Mouse (Mus musculus): ENCODE data around the gene Bcl11a. TPM values are rescaled to one million over a fixed set of nuclear protein-coding genes. Genes with fewer than 3 reads are reported as not detected.

The Bcl11a gene
- polyA plus RNA-seq, 1 experiment, result not detected

- Histone ChIP-seq H3K36me3 (ENCODE audit: control insufficient read depth, insufficient read depth) (no peaks in the 10 kb centered on the region), H3K79me2 (ENCODE audit: control insufficient read depth, insufficient read depth) (no peaks in the 10 kb centered on the region), H3K4me3 (no peak overlapping the region), H3K27me3 (ENCODE audit: control insufficient read depth, insufficient read depth, insufficient read length) (no peaks in the 10 kb centered on the region), H3ac (ENCODE audit: control insufficient read depth, insufficient read length) (no peak overlapping the region), H3K4me2 (ENCODE audit: low read depth) (no peak overlapping the region)
- no peak for TF ChIP-seq MYOG (IDR thresholded peaks at IDR 0.05; ENCODE audit: control insufficient read depth in 1 of 3, insufficient read depth in 1 of 3, insufficient read length in 2 of 3, low read depth in 2 of 3)
- no peak for TF ChIP-seq CEBPB (IDR thresholded peaks at IDR 0.05; ENCODE audit: insufficient read depth, poor library complexity, severe bottlenecking)
- TF ChIP-seq USF1 (IDR thresholded peaks at IDR 0.05; ENCODE audit: low read depth), result no peak
- TF ChIP-seq SRF (IDR thresholded peaks at IDR 0.05; ENCODE audit: control insufficient read depth, insufficient read length, low read depth), result no peak
- no peak for TF ChIP-seq MAX (IDR thresholded peaks at IDR 0.05; ENCODE audit: low read depth)
- TF ChIP-seq POLR2AphosphoS2 (IDR thresholded peaks at IDR 0.05; ENCODE audit: insufficient read length, low read depth), result no peak
- TF ChIP-seq REST (IDR thresholded peaks at IDR 0.05; ENCODE audit: insufficient read depth, insufficient read length), result no peak
- no peak for TF ChIP-seq TCF3 (IDR thresholded peaks at IDR 0.05; ENCODE audit: insufficient read length, low read depth)
- TF ChIP-seq POLR2A (IDR thresholded peaks at IDR 0.05; ENCODE audit: insufficient read length, low read depth), result no peak
- no peak for TF ChIP-seq MYOD1 (IDR thresholded peaks at IDR 0.05; ENCODE audit: control insufficient read depth in 1 of 3, insufficient read length in 2 of 3, low read depth in 2 of 3)
- TF ChIP-seq E2F4 (IDR thresholded peaks at IDR 0.05; ENCODE audit: insufficient read depth), result no peak
- no peak for TF ChIP-seq TCF12 (IDR thresholded peaks at IDR 0.05; ENCODE audit: insufficient read depth, poor library complexity, severe bottlenecking)
These were observed 25.0 kb upstream of the Bcl11a start for GRCm38 (mm10) chr11:24052882-24053281.

- no peak for TF ChIP-seq USF1 (IDR thresholded peaks at IDR 0.05; ENCODE audit: low read depth)
- no peak for TF ChIP-seq CEBPB (IDR thresholded peaks at IDR 0.05; ENCODE audit: insufficient read depth, poor library complexity, severe bottlenecking)
- no peak for TF ChIP-seq MYOD1 (IDR thresholded peaks at IDR 0.05; ENCODE audit: control insufficient read depth in 1 of 3, insufficient read length in 2 of 3, low read depth in 2 of 3)
- no peak for TF ChIP-seq TCF12 (IDR thresholded peaks at IDR 0.05; ENCODE audit: insufficient read depth, poor library complexity, severe bottlenecking)
- TF ChIP-seq MAX (IDR thresholded peaks at IDR 0.05; ENCODE audit: low read depth), result no peak
- TF ChIP-seq POLR2A (IDR thresholded peaks at IDR 0.05; ENCODE audit: insufficient read length, low read depth), result no peak
- TF ChIP-seq SRF (IDR thresholded peaks at IDR 0.05; ENCODE audit: control insufficient read depth, insufficient read length, low read depth), result no peak
- no peak for TF ChIP-seq TCF3 (IDR thresholded peaks at IDR 0.05; ENCODE audit: insufficient read length, low read depth)
- TF ChIP-seq POLR2AphosphoS2 (IDR thresholded peaks at IDR 0.05; ENCODE audit: insufficient read length, low read depth), result no peak
- no peak for TF ChIP-seq REST (IDR thresholded peaks at IDR 0.05; ENCODE audit: insufficient read depth, insufficient read length)
- no peak for TF ChIP-seq E2F4 (IDR thresholded peaks at IDR 0.05; ENCODE audit: insufficient read depth)
- TF ChIP-seq MYOG (IDR thresholded peaks at IDR 0.05; ENCODE audit: control insufficient read depth in 1 of 3, insufficient read depth in 1 of 3, insufficient read length in 2 of 3, low read depth in 2 of 3), result no peak
- H3K4me2 ChIP-seq (ENCODE audit: low read depth), result no peak overlapping the region
- H3K27me3 ChIP-seq (ENCODE audit: control insufficient read depth, insufficient read depth, insufficient read length), result peaks cover 7% of the 10 kb centered on the region
- H3ac ChIP-seq (ENCODE audit: control insufficient read depth, insufficient read length), result no peak overlapping the region
- H3K36me3 ChIP-seq (ENCODE audit: control insufficient read depth, insufficient read depth), result no peaks in the 10 kb centered on the region
- no peak overlapping the region for H3K4me3 ChIP-seq
- H3K79me2 ChIP-seq (ENCODE audit: control insufficient read depth, insufficient read depth), result no peaks in the 10 kb centered on the region
These were observed 18.7 kb upstream of the Bcl11a start for GRCm38 (mm10) chr11:24059137-24059536.

- no peak overlapping the region for H3ac ChIP-seq (ENCODE audit: control insufficient read depth, insufficient read length)
- peaks cover 7% of the 10 kb centered on the region for H3K27me3 ChIP-seq (ENCODE audit: control insufficient read depth, insufficient read depth, insufficient read length)
- H3K79me2 ChIP-seq (ENCODE audit: control insufficient read depth, insufficient read depth), result no peaks in the 10 kb centered on the region
- H3K4me2 ChIP-seq (ENCODE audit: low read depth), result no peak overlapping the region
- no peak for TF ChIP-seq POLR2A (IDR thresholded peaks at IDR 0.05; ENCODE audit: insufficient read length, low read depth)
- no peak for TF ChIP-seq USF1 (IDR thresholded peaks at IDR 0.05; ENCODE audit: low read depth)
- no peak for TF ChIP-seq POLR2AphosphoS2 (IDR thresholded peaks at IDR 0.05; ENCODE audit: insufficient read length, low read depth)
- no peak for TF ChIP-seq MYOG (IDR thresholded peaks at IDR 0.05; ENCODE audit: control insufficient read depth in 1 of 3, insufficient read depth in 1 of 3, insufficient read length in 2 of 3, low read depth in 2 of 3)
- no peak for TF ChIP-seq MYOD1 (IDR thresholded peaks at IDR 0.05; ENCODE audit: control insufficient read depth in 1 of 3, insufficient read length in 2 of 3, low read depth in 2 of 3)
- no peak for TF ChIP-seq TCF12 (IDR thresholded peaks at IDR 0.05; ENCODE audit: insufficient read depth, poor library complexity, severe bottlenecking)
- no peak for TF ChIP-seq SRF (IDR thresholded peaks at IDR 0.05; ENCODE audit: control insufficient read depth, insufficient read length, low read depth)
- no peak for TF ChIP-seq REST (IDR thresholded peaks at IDR 0.05; ENCODE audit: insufficient read depth, insufficient read length)
- TF ChIP-seq TCF3 (IDR thresholded peaks at IDR 0.05; ENCODE audit: insufficient read length, low read depth), result no peak
- H3K4me3 ChIP-seq, result no peak overlapping the region
- H3K36me3 ChIP-seq (ENCODE audit: control insufficient read depth, insufficient read depth), result no peaks in the 10 kb centered on the region
These were observed 17.4 kb upstream of the Bcl11a start for GRCm38 (mm10) chr11:24060428-24060827.

GRCm38 (mm10) chr11:24061819-24062218 is 16.0 kb upstream of the Bcl11a start:
- Histone ChIP-seq H3ac (ENCODE audit: control insufficient read depth, insufficient read length) (no peak overlapping the region), H3K4me3 (no peak overlapping the region), H3K4me2 (ENCODE audit: low read depth) (no peak overlapping the region), H3K27me3 (ENCODE audit: control insufficient read depth, insufficient read depth, insufficient read length) (peaks cover 7% of the 10 kb centered on the region), H3K79me2 (ENCODE audit: control insufficient read depth, insufficient read depth) (no peaks in the 10 kb centered on the region), H3K36me3 (ENCODE audit: control insufficient read depth, insufficient read depth) (no peaks in the 10 kb centered on the region)
- TF ChIP-seq USF1 (IDR thresholded peaks at IDR 0.05; ENCODE audit: low read depth), result no peak
- no peak for TF ChIP-seq MYOD1 (IDR thresholded peaks at IDR 0.05; ENCODE audit: control insufficient read depth in 1 of 3, insufficient read length in 2 of 3, low read depth in 2 of 3)
- no peak for TF ChIP-seq MYOG (IDR thresholded peaks at IDR 0.05; ENCODE audit: control insufficient read depth in 1 of 3, insufficient read depth in 1 of 3, insufficient read length in 2 of 3, low read depth in 2 of 3)
- no peak for TF ChIP-seq E2F4 (IDR thresholded peaks at IDR 0.05; ENCODE audit: insufficient read depth)
- TF ChIP-seq CEBPB (IDR thresholded peaks at IDR 0.05; ENCODE audit: insufficient read depth, poor library complexity, severe bottlenecking), result no peak
- TF ChIP-seq MAX (IDR thresholded peaks at IDR 0.05; ENCODE audit: low read depth), result no peak
